Mouse (Mus musculus) cerebellum, adult 8-10 months (tissue): ENCODE results near the gene Med21.

Source experiments
- DNase-seq: peaks from one replicate; pipeline ENCODE4 v3.0.0; 2022

The Med21 gene

GRCm38 (mm10) chr6:146686463-146687196 is 44.3 kb downstream of the Med21 start:
- no peak for DNase-seq

GRCm38 (mm10) chr6:146688010-146688409 is 45.7 kb downstream of the Med21 start:
- DNase-seq, result no peak

GRCm38 (mm10) chr6:146688861-146689260 is 46.5 kb downstream of the Med21 start:
- DNase-seq, result no peak

- DNase-seq, result no peak
These were observed 55.4 kb downstream of the Med21 start for GRCm38 (mm10) chr6:146697767-146698166.

GRCm38 (mm10) chr6:146698376-146698775 is 56.0 kb downstream of the Med21 start:
- no peak for DNase-seq
